Mouse (Mus musculus) c-Kit-negative CD71-positive TER-119-positive erythroid progenitor cells, embryonic 14.5 days (primary cell): ENCODE results near the gene Ntsr1.

Source experiments
- DNase-seq: peaks from one replicate; pipeline ENCODE4 v3.0.0-alpha.2; 2013; ENCODE audit warnings: low read depth, low spot score

Ntsr1 gene

GRCm38 (mm10) chr2:180508455-180509115 is 8.8 kb downstream of the Ntsr1 start:
- DNase-seq = no peak

- DNase-seq = no peak
These were observed 11.1 kb downstream of the Ntsr1 start for GRCm38 (mm10) chr2:180510867-180511266.

- no peak for DNase-seq
These were observed 12.3 kb downstream of the Ntsr1 start for GRCm38 (mm10) chr2:180511875-180512661.

- DNase-seq = no peak
These were observed 13.2 kb downstream of the Ntsr1 start for GRCm38 (mm10) chr2:180513019-180513418.

GRCm38 (mm10) chr2:180513835-180514234 is 14.1 kb downstream of the Ntsr1 start:
- no peak for DNase-seq

- no peak for DNase-seq
These were observed 21.9 kb downstream of the Ntsr1 start for GRCm38 (mm10) chr2:180521437-180522221.

GRCm38 (mm10) chr2:180522825-180523224 is 23.0 kb downstream of the Ntsr1 start:
- DNase-seq = no peak

GRCm38 (mm10) chr2:180527447-180527846 is 27.7 kb downstream of the Ntsr1 start:
- DNase-seq = no peak

GRCm38 (mm10) chr2:180527883-180528282 is 28.1 kb downstream of the Ntsr1 start:
- DNase-seq = no peak

GRCm38 (mm10) chr2:180530130-180530529 is 30.4 kb downstream of the Ntsr1 start:
- no peak for DNase-seq

- no peak for DNase-seq
These were observed 30.8 kb downstream of the Ntsr1 start for GRCm38 (mm10) chr2:180530584-180530983.

- DNase-seq = no peak
These were observed 32.1 kb downstream of the Ntsr1 start for GRCm38 (mm10) chr2:180531671-180532385.

GRCm38 (mm10) chr2:180532386-180532995 is 32.7 kb downstream of the Ntsr1 start:
- DNase-seq = no peak

- DNase-seq = no peak
These were observed 33.5 kb downstream of the Ntsr1 start for GRCm38 (mm10) chr2:180533237-180533636.

GRCm38 (mm10) chr2:180543675-180544074 is 43.9 kb downstream of the Ntsr1 start:
- no peak for DNase-seq

GRCm38 (mm10) chr2:180545046-180545445 is 45.3 kb downstream of the Ntsr1 start:
- no peak for DNase-seq

GRCm38 (mm10) chr2:180547384-180548106 is 47.8 kb downstream of the Ntsr1 start:
- no peak for DNase-seq

GRCm38 (mm10) chr2:180552340-180552739 is 52.6 kb downstream of the Ntsr1 start:
- no peak for DNase-seq

GRCm38 (mm10) chr2:180555219-180555618 is 55.4 kb downstream of the Ntsr1 start:
- DNase-seq = no peak

GRCm38 (mm10) chr2:180556470-180556869 is 56.7 kb downstream of the Ntsr1 start:
- no peak for DNase-seq

GRCm38 (mm10) chr2:180560245-180560644 is 60.5 kb downstream of the Ntsr1 start:
- DNase-seq = no peak
